Mouse (Mus musculus) megakaryocyte, adult 5-6 weeks (primary cell): ENCODE results near the gene Ilvbl. TPM values are rescaled to one million over a fixed set of nuclear protein-coding genes. Genes with fewer than 3 reads are reported as not detected.
A peak's percentile ranks its signal among the peaks of the same experiment; 100 is the strongest.
"Not testable (repeated sequence)": the region's sequence is repeated elsewhere in the genome, so short reads cannot be mapped to it uniquely, and the experiment has no call there.

Experiments used
- ATAC-seq: 2 replicates; pipeline ENCODE4 v1.8.0; 2016; ENCODE audit warnings: mild to moderate bottlenecking, inconsistent platforms; ENCODE audit not compliant: poor library complexity, severe bottlenecking
- total RNA-seq, 2 experiments: library from RNA; stranded (forward) in 1 of 2; stranded (reverse) in 1 of 2; fragments of 153-499, 151-499 nt in 1 of 2; fragments of 221-1000, 200-1000 nt in 1 of 2; gene quantifications; 2 replicates each; pipeline versions ENCODE4 v1.2.3 to v1.2.4; 2015 to 2017

Ilvbl gene
- total RNA-seq (2015) = 16.3 and 19.8 TPM in 2 replicates
- total RNA-seq (2017) = 8.4 and 8.6 TPM in 2 replicates

- ATAC-seq = peak; percentile 87
Measured at GRCm38 (mm10) chr10:78574250-78575104, at the start of gene Ilvbl. Gene Ilvbl (plus strand): TSS chr10:78574346.

GRCm38 (mm10) chr10:78525071-78525470 lies 49.1 kb upstream of the Ilvbl start:
- ATAC-seq = not testable (repeated sequence)

- no peak for ATAC-seq
Measured at GRCm38 (mm10) chr10:78525511-78525910, 48.6 kb upstream of the Ilvbl start.

- no peak for ATAC-seq
Measured at GRCm38 (mm10) chr10:78540943-78541342, 33.2 kb upstream of the Ilvbl start.

- no peak for ATAC-seq
Measured at GRCm38 (mm10) chr10:78565070-78565469, 9.1 kb upstream of the Ilvbl start.

- ATAC-seq = no peak
Measured at GRCm38 (mm10) chr10:78569191-78569590, 5.0 kb upstream of the Ilvbl start.

GRCm38 (mm10) chr10:78569686-78570085 lies 4.5 kb upstream of the Ilvbl start:
- ATAC-seq = no peak

GRCm38 (mm10) chr10:78570416-78570815 lies 3.7 kb upstream of the Ilvbl start:
- ATAC-seq = no peak

- ATAC-seq = no peak
Measured at GRCm38 (mm10) chr10:78570897-78571296, 3.2 kb upstream of the Ilvbl start.

- no peak for ATAC-seq
Measured at GRCm38 (mm10) chr10:78573226-78573625, 920 bp upstream of the Ilvbl start.

GRCm38 (mm10) chr10:78575105-78575632 lies 1.0 kb downstream of the Ilvbl start:
- peak; percentile 7; the same call in 1 of the 2 replicates for ATAC-seq

- no peak for ATAC-seq
Measured at GRCm38 (mm10) chr10:78575690-78576089, 1.5 kb downstream of the Ilvbl start.

- no peak for ATAC-seq
Measured at GRCm38 (mm10) chr10:78576435-78577184, 2.5 kb downstream of the Ilvbl start.

- no peak for ATAC-seq
Measured at GRCm38 (mm10) chr10:78578204-78578603, 4.1 kb downstream of the Ilvbl start.

- ATAC-seq = no peak
Measured at GRCm38 (mm10) chr10:78581121-78581520, 7.0 kb downstream of the Ilvbl start.

GRCm38 (mm10) chr10:78583347-78583746 lies 9.2 kb downstream of the Ilvbl start:
- ATAC-seq = no peak

- ATAC-seq = no peak
Measured at GRCm38 (mm10) chr10:78583939-78584338, 9.8 kb downstream of the Ilvbl start.

- ATAC-seq = no peak
Measured at GRCm38 (mm10) chr10:78584996-78585395, 10.8 kb downstream of the Ilvbl start.

- ATAC-seq = no peak
Measured at GRCm38 (mm10) chr10:78585606-78586005, 11.5 kb downstream of the Ilvbl start.

- no peak for ATAC-seq
Measured at GRCm38 (mm10) chr10:78586026-78586425, 11.9 kb downstream of the Ilvbl start.

GRCm38 (mm10) chr10:78589291-78589690 lies 15.1 kb downstream of the Ilvbl start:
- no peak for ATAC-seq

GRCm38 (mm10) chr10:78589901-78590300 lies 15.8 kb downstream of the Ilvbl start:
- ATAC-seq = no peak
